In the genomic region with DNA sequence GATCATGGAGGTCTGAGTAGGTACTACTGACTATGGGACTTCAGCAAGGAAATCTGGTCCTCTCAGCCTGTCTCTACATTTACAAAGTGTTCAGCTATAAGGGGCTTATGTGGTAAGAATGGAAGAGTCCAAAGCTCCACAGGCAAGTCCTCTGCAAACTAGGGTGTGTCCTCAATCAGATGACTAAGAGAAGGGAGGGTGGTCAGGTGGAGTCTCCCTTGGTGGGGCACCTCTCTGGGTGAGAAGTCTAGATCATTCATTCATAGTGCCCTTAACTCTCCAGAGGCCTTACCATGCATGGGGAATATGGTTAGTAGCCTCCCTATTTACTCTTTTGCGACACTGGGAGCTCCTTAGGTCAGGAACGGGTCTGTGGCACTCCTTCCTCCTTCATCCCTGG, we compare ENCODE assay signal across 12 mouse cellular contexts. TPM values are rescaled to one million over a fixed set of nuclear protein-coding genes. Genes with fewer than 3 reads are reported as not detected.
DNase-seq lines count a peak whose midpoint lies in the region; ATAC-seq and TF ChIP-seq lines count a peak whose summit lies in the region.
"Had no signal": no experiment of that assay in that cellular context is flagged by ENCODE, and none has a peak within 500 bp of the region (broad histone marks: within the 10 kb centered on the region; RNA-seq: fewer than 3 reads in every experiment).

No protein-coding gene starts in this region.

- H3K27ac ChIP-seq in CH12.LX (ENCODE audit: insufficient read depth, low read depth): peak overlapping the region; percentile 99
- H3K27ac ChIP-seq in intestine, embryonic 15.5 days: no peak overlapping the region
- no peak overlapping the region for H3K27ac ChIP-seq in forebrain, embryonic 16.5 days (ENCODE audit: low read length)
- H3K27ac ChIP-seq: embryonic facial prominence, embryonic 15.5 days had no signal

- no peak for DNase-seq in lung, adult 2 months
- no peak for DNase-seq in lung, postnatal 36 days
- no peak for DNase-seq in CH12.LX (ENCODE audit: extremely low read depth)
- DNase-seq: adrenal gland, postnatal 14 days; layer of hippocampus, adult 9-11 months; right cerebral cortex, postnatal 4 days had no signal

- 71% methylated on average over 2 of the region's 2 CpGs for WGBS in lung, adult 2 months
- WGBS in intestine, embryonic 15.5 days: 78% methylated on average over 2 of the region's 2 CpGs
- WGBS in forebrain, embryonic 16.5 days: 89% methylated on average over 2 of the region's 2 CpGs

- peaks cover 23 to 34% of the 10 kb centered on the region in 2 experiments for H3K36me3 ChIP-seq in CH12.LX (replicated peaks in 1 of 2; ENCODE audit: control insufficient read depth in 1 of 2, insufficient read depth in 1 of 2, low read length in 1 of 2)
- H3K36me3 ChIP-seq in intestine, embryonic 15.5 days: no peaks in the 10 kb centered on the region
- no peaks in the 10 kb centered on the region for H3K36me3 ChIP-seq in forebrain, embryonic 16.5 days (ENCODE audit: control insufficient read depth, insufficient read depth)
- H3K36me3 ChIP-seq: embryonic facial prominence, embryonic 15.5 days had no signal

- peak; percentile 78 for ATAC-seq in intestine, embryonic 15.5 days
- ATAC-seq in monocyte, adult 5-6 weeks (replicated peaks; ENCODE audit: insufficient number of reproducible peaks, low FRiP score, low TSS enrichment, poor library complexity, severe bottlenecking): peak; percentile 13
- no peak for ATAC-seq in megakaryocyte progenitor cell, adult 5-6 weeks (replicated peaks; ENCODE audit: poor library complexity)
- ATAC-seq in frontal cortex, adult (ENCODE audit: low TSS enrichment): no peak
- no peak for ATAC-seq in forebrain, embryonic 16.5 days

- peak overlapping the region; percentile 95 for H3K4me2 ChIP-seq in CH12.LX (ENCODE audit: insufficient read depth, low read depth, poor library complexity, severe bottlenecking)
- no peak overlapping the region for H3K4me2 ChIP-seq in intestine, embryonic 15.5 days (replicated peaks)
- no peak overlapping the region for H3K4me2 ChIP-seq in forebrain, embryonic 16.5 days (ENCODE audit: low read length)
- H3K4me2 ChIP-seq: embryonic facial prominence, embryonic 15.5 days had no signal

- no peak for TF ChIP-seq RAD21 in CH12.LX (IDR thresholded peaks at IDR 0.05; ENCODE audit: low read depth, low read length)

- TF ChIP-seq CTCF in lung, adult 2 months (IDR thresholded peaks at IDR 0.05; ENCODE audit: insufficient read depth, low read length): no peak
- TF ChIP-seq CTCF in CH12.LX (conservative IDR thresholded peaks at IDR 0.05 in 1 of 2, IDR thresholded peaks at IDR 0.05 in 1 of 2; ENCODE audit: low read depth in 2 of 2, low read length in 2 of 2): no peak

- peaks cover 7% of the 10 kb centered on the region; the same call in 1 of the 2 replicates for H3K4me1 ChIP-seq in lung, adult 2 months (ENCODE audit: control insufficient read depth, insufficient read depth, low read length)
- H3K4me1 ChIP-seq in CH12.LX (ENCODE audit: control insufficient read depth in 1 of 2, insufficient read depth in 2 of 2): peaks cover 13 to 51% of the 10 kb centered on the region in 2 experiments
- no peaks in the 10 kb centered on the region for H3K4me1 ChIP-seq in intestine, embryonic 15.5 days (replicated peaks)
- H3K4me1 ChIP-seq in forebrain, embryonic 16.5 days (replicated peaks; ENCODE audit: control insufficient read depth, insufficient read depth, low read length): no peaks in the 10 kb centered on the region
- H3K4me1 ChIP-seq: embryonic facial prominence, embryonic 15.5 days had no signal

- no peak for TF ChIP-seq POLR2A in lung, adult 2 months (IDR thresholded peaks at IDR 0.05; ENCODE audit: borderline replicate concordance, extremely low read depth, low read depth, low read length)
- peak; percentile 33; the same call in 1 of the 2 replicates for TF ChIP-seq POLR2A in CH12.LX (IDR thresholded peaks at IDR 0.05; ENCODE audit: low read depth, low read length)

- peaks cover 54% of the 10 kb centered on the region for H3K79me2 ChIP-seq in CH12.LX (replicated peaks; ENCODE audit: control insufficient read depth, extremely low read depth, insufficient read depth, poor library complexity, severe bottlenecking)

- H3K9me3 ChIP-seq in CH12.LX (replicated peaks; ENCODE audit: low read length): peaks cover 11% of the 10 kb centered on the region
- no peaks in the 10 kb centered on the region for H3K9me3 ChIP-seq in intestine, embryonic 15.5 days
- no peaks in the 10 kb centered on the region for H3K9me3 ChIP-seq in forebrain, embryonic 16.5 days (ENCODE audit: control insufficient read depth, low read length)
- H3K9me3 ChIP-seq: embryonic facial prominence, embryonic 15.5 days had no signal

- in situ Hi-C loops in CH12.LX (cut with MboI; ENCODE audit: low pct_ligation_motif_present, low pct_unique_long_range_greater_than_20kb, low sequenced_read_pairs): loop anchor here (25.0 kb wide), 1 partner anchor 233 kb away; the partner anchor contains the start of genes Mesd and Tlnrd1

- no peaks in the 10 kb centered on the region for H3K27me3 ChIP-seq in CH12.LX (replicated peaks)
- no peaks in the 10 kb centered on the region for H3K27me3 ChIP-seq in intestine, embryonic 15.5 days (replicated peaks)
- no peaks in the 10 kb centered on the region for H3K27me3 ChIP-seq in forebrain, embryonic 16.5 days (replicated peaks; ENCODE audit: control insufficient read depth, insufficient read depth, low read length)
- H3K27me3 ChIP-seq: embryonic facial prominence, embryonic 15.5 days had no signal

- peak overlapping the region; percentile 49 for H3K4me3 ChIP-seq in lung, adult 2 months (replicated peaks; ENCODE audit: extremely low read depth, low read depth, low read length)
- peak overlapping the region; percentile 65 to 97 (median 90) for H3K4me3 ChIP-seq in CH12.LX (replicated peaks in 1 of 3; ENCODE audit: low read depth in 2 of 3, low read length in 2 of 3, poor library complexity in 1 of 3)
- no peak overlapping the region for H3K4me3 ChIP-seq in intestine, embryonic 15.5 days (replicated peaks)
- H3K4me3 ChIP-seq in forebrain, embryonic 16.5 days (replicated peaks; ENCODE audit: low read length): no peak overlapping the region
- H3K4me3 ChIP-seq: embryonic facial prominence, embryonic 15.5 days had no signal

- peak overlapping the region; percentile 89 for H3K9ac ChIP-seq in CH12.LX (ENCODE audit: insufficient read depth, low read depth)
- no peak overlapping the region for H3K9ac ChIP-seq in intestine, embryonic 15.5 days
- no peak overlapping the region for H3K9ac ChIP-seq in forebrain, embryonic 16.5 days (replicated peaks; ENCODE audit: low read depth, low read length)
- H3K9ac ChIP-seq: embryonic facial prominence, embryonic 15.5 days had no signal

- TF ChIP-seq EP300 in CH12.LX (IDR thresholded peaks at IDR 0.05; ENCODE audit: low read length): no peak

- dilution Hi-C loops in CH12.LX (cut with MboI; ENCODE audit: extremely low pct_ligation_motif_present, extremely low pct_unique_long_range_greater_than_20kb, low sequenced_read_pairs): no loop called here

TF ChIP-seq in CH12.LX, 34 proteins besides CTCF, POLR2A, EP300 and RAD21:
- TF ChIP-seq NRF1 (IDR thresholded peaks at IDR 0.05; ENCODE audit: low read depth, low read length) (no peak), ETS1 (conservative IDR thresholded peaks at IDR 0.05; ENCODE audit: low read depth, low read length) (peak; percentile 24), IRF4 (IDR thresholded peaks at IDR 0.05; ENCODE audit: low read depth, low read length) (0 out of 2 replicates have a peak, but pooled peaks have one; percentile 20), KAT2A (IDR thresholded peaks at IDR 0.05; ENCODE audit: insufficient replicate concordance, low read length) (no peak), MXI1 (IDR thresholded peaks at IDR 0.05; ENCODE audit: low read depth, low read length) (no peak), USF1 (IDR thresholded peaks at IDR 0.05; ENCODE audit: low read depth, low read length) (no peak), HCFC1 (IDR thresholded peaks at IDR 0.05; ENCODE audit: low read depth, low read length) (no peak), USF2 (conservative IDR thresholded peaks at IDR 0.05; ENCODE audit: low read depth, low read length) (no peak), POLR2AphosphoS2 (IDR thresholded peaks at IDR 0.05; ENCODE audit: low read depth, low read length) (no peak), SMC3 (IDR thresholded peaks at IDR 0.05; ENCODE audit: low read depth, low read length) (no peak), UBTF (IDR thresholded peaks at IDR 0.05; ENCODE audit: low read depth, low read length) (no peak), RCOR1 (conservative IDR thresholded peaks at IDR 0.05; ENCODE audit: low read depth, low read length) (no peak), MAFK (IDR thresholded peaks at IDR 0.05; ENCODE audit: insufficient replicate concordance, low read length) (no peak), PAX5 (IDR thresholded peaks at IDR 0.05; ENCODE audit: low read length) (no peak), GABPA (IDR thresholded peaks at IDR 0.05; ENCODE audit: insufficient replicate concordance, low read depth, low read length) (no peak), E2F4 (IDR thresholded peaks at IDR 0.05; ENCODE audit: insufficient replicate concordance, low read depth, low read length) (no peak), TBP (conservative IDR thresholded peaks at IDR 0.05; ENCODE audit: low read depth, low read length) (peak; percentile 62), BHLHE40 (IDR thresholded peaks at IDR 0.05; ENCODE audit: low read depth, low read length) (no peak), ZMIZ1 (IDR thresholded peaks at IDR 0.05; ENCODE audit: low read depth, low read length) (0 out of 2 replicates have a peak, but pooled peaks have one; percentile 11)

RNA-seq across cellular contexts. Expression of gene Stard5, which starts 22.4 kb away (rescaled TPM):
- polyA plus RNA-seq in lung, adult 2 months (2012; rRNA removed): 9.0 and 14.3 TPM in 2 replicates
- total RNA-seq in CH12.LX (2012; rRNA removed) (37.6 and 44.9 TPM in 2 replicates), CH12.LX (2014; rRNA removed) (30.1 and 31.7 TPM in 2 replicates)
- 33.1 and 39.2 TPM in 2 replicates for polyA plus RNA-seq in CH12.LX (2012; ENCODE audit: insufficient read length, low read depth)
- 50.5 and 52.3 TPM in 2 replicates for polyA plus RNA-seq in intestine, embryonic 15.5 days (2015; fragmentation: Nextera tagmentation; extraction: Ambion mirVana)
- 32.2 to 38.7 TPM (median 38.0 TPM) in 3 replicates for total RNA-seq in monocyte, adult 5-6 weeks (2017)
- total RNA-seq in megakaryocyte progenitor cell, adult 5-6 weeks (2015): 9.4 and 11.3 TPM in 2 replicates
- total RNA-seq in megakaryocyte progenitor cell, adult 5-6 weeks (2017): 10.0 and 11.0 TPM in 2 replicates
- 7.2 and 8.3 TPM in 2 replicates for polyA plus RNA-seq in forebrain, embryonic 16.5 days (2015; fragmentation: Nextera tagmentation; extraction: Ambion mirVana)

Comparison
In these comparisons a context has a peak if more than half of its experiments do, and no peak if none do; other contexts are left out.
1. H3K4me3 ChIP-seq: peak in lung, adult 2 months (single experiment) and CH12.LX (3 of 3); none in intestine, embryonic 15.5 days (single experiment) and forebrain, embryonic 16.5 days (single experiment).
2. ATAC-seq: peak in intestine, embryonic 15.5 days (single experiment) and monocyte, adult 5-6 weeks (single experiment); none in megakaryocyte progenitor cell, adult 5-6 weeks (single experiment), frontal cortex, adult (single experiment) and forebrain, embryonic 16.5 days (single experiment).